In the genomic region with DNA sequence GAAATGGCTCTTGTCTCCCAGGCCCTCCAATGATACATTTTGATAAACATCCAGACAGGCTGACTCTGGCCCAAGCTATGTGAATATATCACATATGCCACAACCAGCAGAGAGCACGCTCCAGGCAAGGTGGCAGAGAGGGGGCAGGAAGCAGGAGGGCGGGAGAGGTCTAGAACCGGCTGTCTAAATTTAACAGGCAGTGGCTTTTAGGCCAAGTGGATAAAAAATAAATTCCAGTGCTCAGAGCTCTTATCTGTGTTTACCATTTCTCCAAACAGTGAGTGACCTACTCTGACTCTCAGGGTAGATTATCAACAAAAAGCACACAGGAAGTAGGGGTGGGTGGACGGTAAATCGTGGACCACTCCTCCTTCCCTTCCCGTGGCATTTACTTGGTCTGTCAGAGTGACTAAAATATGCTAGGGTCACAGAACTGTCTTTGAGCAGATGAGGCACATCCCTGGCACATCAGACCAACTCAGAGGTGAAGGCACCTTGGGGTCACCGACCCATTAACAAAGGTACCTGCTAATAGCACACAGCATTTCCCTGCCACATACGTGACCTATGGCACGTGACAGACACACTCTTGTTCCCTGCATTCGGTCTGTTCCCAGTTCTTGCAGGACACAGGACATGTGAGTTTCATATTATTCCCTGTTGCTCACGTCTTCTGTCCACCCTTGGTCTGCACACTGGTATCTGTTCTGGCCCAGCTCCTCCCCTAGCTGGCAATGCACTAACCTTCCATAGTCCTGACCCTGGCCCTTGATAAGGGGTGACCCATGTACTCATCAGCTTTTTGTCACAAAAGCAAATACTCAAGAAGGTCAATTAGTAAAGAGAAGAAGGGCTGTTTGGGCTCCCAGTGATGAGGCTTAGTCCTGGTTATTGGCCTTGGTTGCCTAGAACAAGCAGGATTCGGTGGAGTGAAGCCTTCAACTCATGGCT, we compare ENCODE assay signal across 9 mouse cellular contexts. TPM values are rescaled to one million over a fixed set of nuclear protein-coding genes. Genes with fewer than 3 reads are reported as not detected.
A peak's percentile ranks its signal among the peaks of the same experiment; 100 is the strongest.
DNase-seq lines count a peak whose midpoint lies in the region; ATAC-seq and TF ChIP-seq lines count a peak whose summit lies in the region.
"Had no signal": no experiment of that assay in that cellular context is flagged by ENCODE, and none has a peak within 500 bp of the region (broad histone marks: within the 10 kb centered on the region; RNA-seq: fewer than 3 reads in every experiment).

No protein-coding gene starts in this region.

- H3K27ac ChIP-seq in heart, adult 2 months, result peak overlapping the region; percentile 69
- H3K27ac ChIP-seq: embryonic facial prominence, embryonic 12.5 days had no signal

- intact Hi-C loops in heart, adult 2 months (cut with DNase I), result loop anchor here (10.0 kb wide), 1 partner anchor 105 kb away; no protein-coding TSS in a partner anchor
- intact Hi-C loops in heart, postnatal 25 days (cut with DNase I), result loop anchor here (5.0 kb wide), 1 partner anchor 103 kb away; no protein-coding TSS in a partner anchor

- no peak overlapping the region for H3K4me3 ChIP-seq in heart, adult 2 months
- H3K4me3 ChIP-seq: embryonic facial prominence, embryonic 12.5 days had no signal

- TF ChIP-seq POLR2A in heart, adult 2 months (IDR thresholded peaks at IDR 0.05; ENCODE audit: insufficient read depth, low read depth, low read length), result no peak

- H3K4me1 ChIP-seq in heart, adult 2 months (ENCODE audit: control insufficient read depth, insufficient read depth, low read length), result peaks cover 8% of the 10 kb centered on the region

- no peak overlapping the region for H3K9ac ChIP-seq in heart, adult 2 months (ENCODE audit: low read depth, low read length)
- H3K9ac ChIP-seq: embryonic facial prominence, embryonic 12.5 days had no signal

- ATAC-seq in common myeloid progenitor, adult 5-6 weeks (replicated peaks; ENCODE audit: low read depth, poor library complexity, severe bottlenecking), result peak; percentile 60

- no peaks in the 10 kb centered on the region for H3K79me2 ChIP-seq in heart, adult 2 months (replicated peaks; ENCODE audit: control insufficient read depth, insufficient read depth, low read length)

- H3K36me3 ChIP-seq in heart, adult 2 months (ENCODE audit: control insufficient read depth, insufficient read depth, low read length), result no peaks in the 10 kb centered on the region
- H3K36me3 ChIP-seq: embryonic facial prominence, embryonic 12.5 days had no signal

- no peak for TF ChIP-seq EP300 in heart, adult 2 months (IDR thresholded peaks at IDR 0.05; ENCODE audit: insufficient read depth, low read depth, low read length)

- no peak for TF ChIP-seq CTCF in heart, adult 2 months (IDR thresholded peaks at IDR 0.05)

- DNase-seq in heart, adult 2 months, result peak in 1 of 2 experiments; percentile 22
- DNase-seq in heart, postnatal 25 days (ENCODE audit: low spot score), result no peak
- peak; percentile 63 to 82 for DNase-seq in kidney, postnatal 36 days
- peak; percentile 81 for DNase-seq in lung, postnatal 36 days
- no peak for DNase-seq in thymus, postnatal 4 days
- DNase-seq in spleen, postnatal 4 days (ENCODE audit: low spot score in 2 of 2), result no peak
- DNase-seq in spleen, adult 12 weeks (ENCODE audit: low spot score), result no peak

- WGBS in heart, adult 2 months, result 37% methylated on average over 12 of the region's 12 CpGs

- H3K27me3 ChIP-seq in heart, adult 2 months (ENCODE audit: control insufficient read depth, insufficient read depth, low read length), result no peaks in the 10 kb centered on the region
- H3K27me3 ChIP-seq: embryonic facial prominence, embryonic 12.5 days had no signal

RNA-seq across cellular contexts. Expression of a gene that starts 58.3 kb away (rescaled TPM):
- 10 to 100 TPM; 10.6 to 11.5 TPM for total RNA-seq in heart, adult 2 months (2021)
- 18.8 and 29.9 TPM in 2 replicates for polyA plus RNA-seq in heart, adult 2 months (2012; rRNA removed)
- 10 to 100 TPM; 10.1 to 10.8 TPM for total RNA-seq in heart, postnatal 25 days (2021)
- total RNA-seq in common myeloid progenitor, adult 5-6 weeks (2017), result 8.5 and 13.7 TPM in 2 replicates

Comparison
In these comparisons a context has a peak if more than half of its experiments do, and no peak if none do; other contexts are left out.
1. DNase-seq: peak in kidney, postnatal 36 days (2 of 2) and lung, postnatal 36 days (single experiment); none in heart, postnatal 25 days (single experiment), thymus, postnatal 4 days (single experiment), spleen, postnatal 4 days (0 of 2) and spleen, adult 12 weeks (single experiment).